Mouse (Mus musculus) adrenal gland, adult 8-10 months (tissue): ENCODE measurements around the gene 1700008O03Rik. TPM values are rescaled to one million over a fixed set of nuclear protein-coding genes. Genes with fewer than 3 reads are reported as not detected.

Experiments
- DNase-seq: peaks from one replicate; pipeline ENCODE4 v3.0.0; 2022
- total RNA-seq, 4 experiments: library from RNA; stranded (reverse); gene quantifications; 2 replicates each; pipeline ENCODE4 v1.2.4; 2022

The 1700008O03Rik gene
- total RNA-seq: 1 to 10 TPM in 3 of 4 experiments, under 1 TPM in 1; 0.73 to 2.2 (median 1.4) TPM

DNA sequence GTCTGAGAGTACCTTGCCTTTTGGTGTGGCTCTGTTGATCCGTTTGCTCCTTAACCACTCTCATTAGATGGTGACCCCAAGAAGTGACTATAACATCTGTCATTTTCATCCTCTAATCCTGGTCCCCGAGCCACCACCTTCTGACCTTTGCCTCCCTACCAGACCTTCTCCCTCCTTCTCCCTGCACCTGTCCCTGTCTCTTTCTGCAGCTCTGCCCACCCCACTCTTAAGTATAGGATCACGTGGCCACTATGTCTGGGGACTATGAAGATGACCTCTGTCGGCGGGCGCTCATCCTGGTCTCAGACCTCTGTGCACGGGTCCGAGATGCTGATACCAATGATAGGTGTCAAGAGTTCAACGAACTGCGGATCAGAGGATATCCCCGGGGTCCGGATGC lies at the start of gene 1700008O03Rik:
1700008O03Rik (minus strand) TSS at position 101 of the 400 bp plus-strand sequence.
- no peak for DNase-seq

DNA sequence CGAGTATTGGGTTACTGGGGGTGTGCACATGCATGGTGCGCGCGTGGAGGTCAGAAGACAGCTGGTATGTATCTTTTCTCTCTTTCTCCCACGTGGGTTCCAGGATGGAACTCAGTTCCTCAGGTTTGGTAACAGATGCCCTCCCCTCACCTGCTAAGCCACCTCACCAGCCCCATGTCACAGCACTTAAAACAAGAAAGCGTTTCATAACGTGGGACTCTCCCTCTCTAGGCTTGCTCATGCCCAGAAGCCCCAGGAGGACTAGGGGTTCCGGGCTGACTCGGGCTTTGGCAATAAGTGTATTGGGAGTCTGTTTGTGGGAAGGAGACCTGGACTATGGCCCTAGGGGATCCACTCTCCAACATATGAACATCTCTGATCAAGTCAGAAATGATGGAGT lies 48.5 kb upstream of the 1700008O03Rik start:
- DNase-seq: no peak

DNA sequence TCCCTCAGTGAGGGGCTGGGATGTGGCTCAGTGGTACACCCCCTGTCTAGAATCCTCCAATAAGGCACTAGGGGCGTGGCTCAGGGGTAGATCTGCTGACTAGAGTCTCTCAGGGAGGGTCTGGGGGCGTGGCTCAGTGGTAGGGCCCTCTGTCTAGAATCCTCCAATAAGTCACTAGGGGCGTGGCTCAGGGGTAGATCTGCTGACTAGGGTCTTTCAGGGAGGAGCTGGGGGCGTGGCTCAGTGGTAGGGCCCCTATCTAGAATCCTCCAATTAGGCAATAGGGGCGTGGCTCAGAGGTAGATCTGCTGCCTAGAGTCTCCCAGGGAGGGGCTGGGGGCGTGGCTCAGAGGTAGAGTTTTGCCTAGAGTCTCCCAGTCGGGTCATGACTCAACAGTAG lies 47.8 kb upstream of the 1700008O03Rik start:
- DNase-seq: no peak

GRCm38 (mm10) chr7:44432550-44432949 lies 46.9 kb upstream of the 1700008O03Rik start:
- DNase-seq: no peak

DNA sequence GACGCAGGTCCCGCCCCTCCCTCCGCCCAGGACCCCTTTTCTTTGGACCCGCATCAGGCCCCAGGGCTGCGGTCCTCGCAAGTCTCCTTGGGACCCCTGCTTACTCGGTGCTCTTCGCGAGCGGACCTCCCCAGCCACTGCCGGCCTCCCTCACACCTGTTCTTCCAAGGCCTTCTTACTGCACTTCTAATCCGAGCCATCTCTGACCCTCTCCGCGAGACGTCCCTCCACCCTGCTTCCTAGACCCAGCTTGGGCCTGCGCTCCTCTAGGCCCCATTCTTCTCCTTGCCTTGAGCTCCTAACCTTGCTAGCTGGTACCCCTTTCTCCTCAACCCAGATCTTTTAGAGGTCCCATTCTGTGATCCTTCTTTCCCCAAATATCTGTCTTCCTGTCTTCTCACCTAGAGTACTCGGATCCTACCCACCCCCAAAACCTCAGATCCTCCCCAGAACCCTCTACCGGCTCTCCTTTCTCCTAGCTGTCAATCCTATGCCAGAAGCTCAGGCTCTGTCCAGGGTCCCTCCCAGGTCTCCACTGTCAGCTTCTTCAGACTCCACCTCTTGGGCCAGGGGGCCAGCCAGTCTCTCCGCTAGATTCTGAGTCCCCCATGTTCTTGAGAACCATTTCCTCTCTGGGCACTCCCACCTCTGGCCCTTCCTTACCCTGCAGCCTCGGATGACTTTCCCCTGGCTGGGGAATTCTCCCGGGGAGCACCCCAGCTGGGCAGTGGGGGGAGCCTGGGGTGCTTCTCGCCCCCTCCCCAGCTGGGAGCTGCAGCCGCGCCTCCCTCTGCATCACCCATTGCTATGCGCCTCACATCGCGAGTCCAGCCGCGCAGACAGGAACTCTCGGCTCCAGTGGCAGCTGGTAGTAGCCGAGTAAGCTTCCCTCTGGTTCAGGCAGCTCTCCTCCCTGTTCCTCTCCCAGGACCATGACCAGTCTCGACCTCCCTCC lies 44.2 kb upstream of the 1700008O03Rik start:
- DNase-seq: no peak

DNA sequence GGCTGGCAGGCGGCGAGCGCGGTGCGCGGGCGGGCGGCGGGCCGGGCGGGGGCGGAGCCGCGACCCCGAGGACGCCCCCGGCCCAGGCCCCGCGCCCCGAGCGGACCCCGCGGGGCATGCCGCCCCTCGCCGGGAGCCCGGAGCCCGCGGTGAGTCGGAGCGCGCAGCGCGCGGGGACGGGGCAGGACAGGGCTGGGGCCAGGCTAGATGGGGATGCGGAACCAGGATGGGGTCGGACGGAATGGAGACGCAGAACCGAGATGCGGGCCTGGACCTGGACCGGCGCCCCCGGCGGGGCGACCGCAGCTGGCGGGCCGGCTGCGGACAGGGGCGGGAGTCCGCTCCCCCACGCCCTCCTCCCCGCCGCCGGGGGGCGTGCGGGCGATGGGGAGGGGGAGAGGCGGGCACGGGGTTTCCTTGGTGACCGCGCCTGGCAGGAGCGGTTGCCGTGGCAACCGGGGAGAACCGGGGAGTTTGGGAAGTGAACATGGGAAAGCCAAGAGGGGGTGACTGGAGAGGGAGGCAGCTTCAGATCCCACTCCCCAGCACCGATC lies 43.4 kb upstream of the 1700008O03Rik start, which contains the start of gene Lrrc4b:
Lrrc4b (plus strand) TSS at position 51 of the 554 bp plus-strand sequence.
- DNase-seq: no peak

GRCm38 (mm10) chr7:44428171-44428950 lies 42.7 kb upstream of the 1700008O03Rik start:
- no peak for DNase-seq

DNA sequence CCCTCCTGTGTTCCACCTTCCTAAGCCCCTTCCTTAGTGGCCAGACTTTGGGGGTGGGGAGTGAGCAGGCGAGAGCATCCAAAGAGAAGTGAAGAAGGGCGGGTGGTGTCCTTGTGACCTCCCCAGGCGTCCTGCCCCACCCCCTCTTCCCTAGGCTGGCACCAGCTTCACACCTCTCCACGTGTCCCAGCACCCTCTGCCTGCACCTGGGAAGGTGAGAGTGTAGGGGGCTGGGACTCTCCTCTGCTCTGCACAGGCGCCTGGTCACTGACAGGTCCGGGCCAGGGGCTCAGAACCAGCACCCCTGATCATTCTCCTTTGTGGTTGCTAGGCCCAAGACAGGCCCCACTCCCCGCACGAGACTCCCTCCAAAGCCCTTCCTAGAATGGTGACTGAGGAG lies 42.0 kb upstream of the 1700008O03Rik start:
- no peak for DNase-seq

DNA sequence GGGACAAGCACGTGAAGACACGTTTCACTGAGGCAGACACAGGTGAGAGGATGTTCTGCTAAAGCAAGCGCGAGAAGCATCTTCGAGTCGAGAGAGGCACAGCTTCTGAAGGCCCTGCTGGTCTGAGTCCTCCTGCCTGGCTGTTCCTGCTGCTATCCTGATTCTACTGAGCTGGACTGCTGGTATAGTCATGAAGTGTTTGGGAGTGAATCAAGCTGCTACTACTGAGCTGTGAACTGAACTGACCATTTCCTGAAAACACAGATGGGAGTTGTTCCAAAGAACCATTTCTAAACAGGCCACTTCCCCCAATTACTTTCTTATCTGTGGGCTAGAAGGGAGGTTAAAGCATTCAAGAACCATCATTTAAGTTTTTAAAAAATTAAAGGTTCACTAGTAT lies 27.7 kb upstream of the 1700008O03Rik start:
- DNase-seq: no peak

DNA sequence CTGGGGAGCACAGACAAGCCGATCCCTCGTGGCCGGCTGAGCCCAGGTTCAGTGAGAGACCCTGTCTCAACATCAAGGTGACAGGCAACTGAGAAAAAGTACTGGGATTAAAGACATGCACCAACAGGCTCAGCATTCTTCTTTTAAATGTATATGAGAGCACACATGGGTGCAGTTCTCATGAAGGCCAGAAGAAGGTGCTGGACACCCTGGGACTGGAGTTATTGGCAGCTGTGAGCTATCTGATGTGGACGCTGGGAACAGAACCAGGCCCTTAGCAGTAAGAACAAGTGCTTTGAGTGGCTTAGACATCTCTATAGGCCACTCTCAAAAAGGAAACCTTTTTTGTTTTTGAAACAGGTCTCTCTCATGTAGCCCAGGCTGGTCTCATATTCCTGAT lies 25.5 kb upstream of the 1700008O03Rik start:
- DNase-seq: no peak

GRCm38 (mm10) chr7:44406015-44406355 lies 20.4 kb upstream of the 1700008O03Rik start:
- no peak for DNase-seq

GRCm38 (mm10) chr7:44405346-44406014 lies 19.9 kb upstream of the 1700008O03Rik start:
- peak; percentile 90 for DNase-seq

GRCm38 (mm10) chr7:44401673-44402072 lies 16.1 kb upstream of the 1700008O03Rik start:
- no peak for DNase-seq

DNA sequence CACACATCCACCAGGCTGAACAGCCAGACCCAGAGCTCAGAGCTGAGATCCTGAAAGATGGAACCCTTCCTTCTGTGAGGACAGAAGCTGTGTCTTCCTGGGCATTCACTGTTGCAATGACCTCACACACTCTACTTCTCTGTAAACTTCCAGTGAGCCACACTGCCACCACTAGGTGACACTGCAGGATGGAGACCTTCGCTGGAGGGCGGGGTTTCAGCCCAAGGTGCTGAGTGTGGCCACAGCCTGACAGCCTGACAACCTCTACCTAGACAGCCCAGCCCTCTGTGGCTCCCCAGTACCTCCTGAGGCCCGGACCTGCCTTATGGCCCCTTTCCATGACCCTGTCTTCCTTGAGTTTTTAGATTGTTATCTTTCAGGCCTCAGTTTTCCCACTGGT lies 12.9 kb upstream of the 1700008O03Rik start:
- no peak for DNase-seq

DNA sequence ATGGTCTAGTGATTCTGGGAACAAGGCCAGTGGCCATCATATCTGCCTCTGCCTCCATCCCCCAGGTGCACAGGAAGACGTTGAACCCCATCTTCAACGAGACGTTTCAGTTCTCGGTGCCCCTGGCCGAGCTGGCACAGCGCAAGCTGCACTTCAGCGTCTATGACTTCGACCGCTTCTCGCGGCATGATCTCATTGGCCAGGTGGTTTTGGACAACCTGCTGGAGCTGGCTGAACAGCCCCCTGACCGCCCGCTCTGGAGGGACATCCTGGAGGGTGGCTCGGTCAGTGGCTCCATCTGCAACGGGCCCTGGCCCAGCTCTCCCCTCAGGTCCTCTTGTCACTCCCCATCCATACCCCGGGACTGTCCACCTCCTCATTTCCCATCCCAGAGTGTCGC lies 7.7 kb upstream of the 1700008O03Rik start:
- no peak for DNase-seq

DNA sequence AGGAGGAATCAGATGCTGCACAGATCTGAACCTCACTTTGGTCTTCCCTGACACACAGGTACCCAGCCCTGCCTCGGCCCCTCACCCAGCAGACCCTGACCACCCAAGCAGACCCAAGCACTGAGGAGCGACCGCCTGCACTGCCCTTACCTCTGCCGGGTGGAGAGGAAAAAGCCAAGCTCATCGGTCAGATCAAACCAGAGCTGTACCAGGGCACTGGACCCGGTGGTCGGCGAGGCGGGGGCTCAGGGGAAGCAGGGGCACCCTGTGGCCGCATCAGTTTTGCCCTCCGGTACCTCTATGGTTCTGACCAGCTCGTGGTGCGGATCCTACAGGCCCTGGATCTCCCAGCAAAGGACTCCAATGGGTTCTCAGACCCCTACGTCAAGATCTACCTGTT lies 6.7 kb upstream of the 1700008O03Rik start:
- DNase-seq: no peak

GRCm38 (mm10) chr7:44391831-44392230 lies 6.2 kb upstream of the 1700008O03Rik start:
- no peak for DNase-seq

DNA sequence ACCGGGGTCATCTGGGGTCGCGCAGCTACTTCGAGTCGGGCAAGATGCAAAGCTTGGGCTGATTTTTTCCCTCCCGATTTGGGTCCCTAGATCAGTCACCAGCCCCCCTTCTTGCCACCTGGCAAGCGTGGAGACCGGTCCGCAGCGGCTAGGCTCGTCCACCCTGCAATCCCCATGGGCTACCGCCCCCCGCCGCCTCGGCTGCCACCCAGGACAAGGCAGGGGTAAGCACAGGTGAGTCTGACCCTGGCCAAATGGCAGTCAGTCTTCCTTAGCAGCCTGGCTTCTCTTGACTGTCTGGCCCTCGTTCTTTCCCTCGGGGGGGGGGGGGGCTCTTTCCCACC lies 932 bp downstream of the 1700008O03Rik start:
- DNase-seq: no peak

GRCm38 (mm10) chr7:44383980-44384715 lies 1.5 kb downstream of the 1700008O03Rik start, which contains the start of gene Syt3:
Gene Syt3, plus strand, starts transcription at chr7:44384102.
- peak; percentile 58 for DNase-seq

GRCm38 (mm10) chr7:44382541-44382940 lies 3.1 kb downstream of the 1700008O03Rik start:
- DNase-seq: no peak

DNA sequence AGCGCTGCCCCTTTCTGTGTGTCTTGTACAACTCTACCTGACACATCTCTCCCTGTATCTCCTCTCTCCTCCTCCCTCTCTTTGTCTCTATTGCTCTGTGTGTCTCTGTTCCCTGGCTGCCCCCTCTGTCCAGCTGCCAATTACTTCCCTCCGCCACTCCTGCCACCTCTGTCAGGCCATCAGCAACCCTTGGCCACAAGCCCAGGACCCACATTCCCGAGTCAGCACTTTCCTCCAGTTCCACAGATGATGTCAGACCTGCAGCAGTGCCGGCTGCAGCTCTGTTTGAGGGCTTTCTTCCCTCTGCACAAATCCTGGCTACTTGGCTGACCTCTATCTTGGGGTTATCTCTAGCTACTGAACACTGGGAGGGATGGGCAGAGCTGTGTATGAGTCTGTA lies 7.3 kb downstream of the 1700008O03Rik start:
- no peak for DNase-seq

DNA sequence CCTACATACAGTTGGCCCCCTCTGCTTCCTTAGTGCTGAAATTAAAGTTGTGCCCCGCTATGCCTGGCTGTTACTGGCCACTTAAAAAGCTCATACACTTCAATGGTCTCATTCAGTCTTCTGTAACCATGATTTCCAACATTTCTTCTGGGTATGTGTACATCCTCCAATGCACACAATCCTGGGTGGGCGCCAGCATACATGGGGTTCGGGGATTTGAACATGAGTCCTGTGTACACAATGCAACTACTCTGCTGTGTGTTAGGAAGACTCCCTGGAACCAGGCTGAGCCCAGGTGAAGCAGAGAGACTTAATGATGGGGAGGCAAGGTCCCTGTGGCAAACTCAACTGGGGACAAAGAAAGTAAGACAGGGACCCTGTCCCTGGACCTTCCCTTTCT lies 9.8 kb downstream of the 1700008O03Rik start:
- no peak for DNase-seq
